Comparison of ENCODE assay signal across 15 mouse cellular contexts in the genomic region with DNA sequence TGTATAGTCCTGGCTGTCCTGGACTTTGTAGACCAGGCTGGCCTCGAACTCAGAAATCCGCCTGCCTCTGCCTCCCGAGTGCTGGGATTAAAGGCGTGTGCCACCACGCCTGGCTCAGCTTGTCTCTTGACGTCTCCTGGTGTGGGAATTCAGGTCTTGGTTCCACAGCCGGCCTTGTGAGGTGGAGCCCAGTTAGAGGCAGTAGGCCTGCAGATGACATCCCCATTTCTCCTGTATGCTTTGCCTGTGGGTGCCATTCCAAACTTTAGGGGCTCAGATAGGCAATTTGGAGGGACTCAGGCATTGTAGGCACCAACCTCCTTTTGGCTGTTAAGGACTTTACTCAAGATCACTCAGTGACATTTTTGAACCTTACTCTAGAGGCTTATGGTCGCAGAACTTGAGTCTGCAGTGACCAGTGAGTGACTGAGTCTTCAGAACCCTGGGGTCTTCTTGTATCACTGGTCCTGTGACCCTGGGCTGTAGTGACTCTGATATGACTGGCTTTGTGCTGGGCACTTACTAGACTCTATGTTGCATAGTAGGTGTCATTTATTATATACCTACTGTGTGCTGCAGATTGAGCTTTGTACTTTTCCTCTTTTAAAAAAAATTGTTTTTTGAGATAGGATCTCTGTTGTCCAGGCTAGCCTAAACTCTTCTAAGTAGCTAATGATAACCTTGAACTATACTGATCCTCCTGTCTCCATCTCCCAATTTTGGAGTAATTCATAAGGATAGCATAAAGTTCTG. TPM values are rescaled to one million over a fixed set of nuclear protein-coding genes. Genes with fewer than 3 reads are reported as not detected.
DNase-seq lines count a peak whose midpoint lies in the region; ATAC-seq lines count a peak whose summit lies in the region.
"Had no signal": no experiment of that assay in that cellular context is flagged by ENCODE, and none has a peak within 500 bp of the region (broad histone marks: within the 10 kb centered on the region; RNA-seq: fewer than 3 reads in every experiment).

No protein-coding gene starts in this region.

- no peak for ATAC-seq in hindbrain, embryonic 15.5 days (ENCODE audit: low FRiP score, low read depth)
- no peak for ATAC-seq in hindbrain, embryonic 11.5 days (ENCODE audit: low FRiP score)
- ATAC-seq in midbrain, embryonic 15.5 days (replicated peaks) = no peak
- no peak for ATAC-seq in midbrain, embryonic 11.5 days (ENCODE audit: low FRiP score)
- ATAC-seq in neural tube, embryonic 14.5 days (ENCODE audit: low read depth) = no peak
- ATAC-seq: inflammation-experienced regulatory T-cells, adult 6 months had no signal

- peak overlapping the region; percentile 77 for H3K4me3 ChIP-seq in hindbrain, embryonic 15.5 days
- no peak overlapping the region for H3K4me3 ChIP-seq in hindbrain, embryonic 11.5 days (ENCODE audit: low read depth, low read length)
- H3K4me3 ChIP-seq in midbrain, embryonic 15.5 days = no peak overlapping the region
- no peak overlapping the region for H3K4me3 ChIP-seq in midbrain, embryonic 11.5 days (ENCODE audit: low read depth, low read length)
- H3K4me3 ChIP-seq in neural tube, embryonic 14.5 days (ENCODE audit: low read depth, low read length) = 0 out of 2 replicates have a peak overlapping the region, but pooled peaks have one; percentile 41

- peak; percentile 53 for DNase-seq in cerebellum, adult 9-10 months
- DNase-seq in cerebellum, adult 8-10 months = no peak
- DNase-seq in hindbrain, embryonic 11.5 days (ENCODE audit: low spot score) = no peak
- no peak for DNase-seq in midbrain, embryonic 11.5 days (ENCODE audit: low spot score, missing footprints)
- DNase-seq in Muller cell, postnatal 12 days (ENCODE audit: inconsistent ontology term) = no peak
- DNase-seq: adrenal gland, postnatal 25 days; cerebellum, postnatal 25 days; layer of hippocampus, postnatal 36 days; lung, embryonic 14.5 days; thymus, postnatal 36 days had no signal

- H3K27me3 ChIP-seq in hindbrain, embryonic 15.5 days = no peaks in the 10 kb centered on the region
- H3K27me3 ChIP-seq in hindbrain, embryonic 11.5 days (ENCODE audit: control insufficient read depth, insufficient read depth, low read length) = no peaks in the 10 kb centered on the region
- H3K27me3 ChIP-seq in midbrain, embryonic 15.5 days (replicated peaks) = no peaks in the 10 kb centered on the region
- no peaks in the 10 kb centered on the region for H3K27me3 ChIP-seq in midbrain, embryonic 11.5 days (ENCODE audit: control insufficient read depth, insufficient read depth, low read length)
- no peaks in the 10 kb centered on the region for H3K27me3 ChIP-seq in neural tube, embryonic 14.5 days (ENCODE audit: control insufficient read depth, insufficient read depth, low read length)
- H3K27me3 ChIP-seq: Patski had no signal

- no peak overlapping the region for H3K27ac ChIP-seq in hindbrain, embryonic 15.5 days (replicated peaks)
- no peak overlapping the region for H3K27ac ChIP-seq in hindbrain, embryonic 11.5 days (ENCODE audit: low read depth, low read length)
- no peak overlapping the region for H3K27ac ChIP-seq in midbrain, embryonic 15.5 days
- H3K27ac ChIP-seq in midbrain, embryonic 11.5 days (ENCODE audit: low read depth, low read length) = no peak overlapping the region
- no peak overlapping the region for H3K27ac ChIP-seq in neural tube, embryonic 14.5 days (ENCODE audit: low read depth, low read length)

- no peak overlapping the region; the same call in 1 of the 2 replicates for H3K9ac ChIP-seq in hindbrain, embryonic 15.5 days
- no peak overlapping the region for H3K9ac ChIP-seq in hindbrain, embryonic 11.5 days (ENCODE audit: low read depth, low read length)
- H3K9ac ChIP-seq in midbrain, embryonic 15.5 days = no peak overlapping the region; the same call in 1 of the 2 replicates
- H3K9ac ChIP-seq in midbrain, embryonic 11.5 days (ENCODE audit: low read length) = no peak overlapping the region
- H3K9ac ChIP-seq in neural tube, embryonic 14.5 days (replicated peaks; ENCODE audit: low read depth, low read length) = no peak overlapping the region
- H3K9ac ChIP-seq: lung, embryonic 14.5 days had no signal

- H3K36me3 ChIP-seq in hindbrain, embryonic 15.5 days = 0 out of 2 replicates have a peak, but pooled peaks cover 3% of the 10 kb centered on the region
- no peaks in the 10 kb centered on the region for H3K36me3 ChIP-seq in hindbrain, embryonic 11.5 days (ENCODE audit: control insufficient read depth, insufficient read depth, low read length)
- H3K36me3 ChIP-seq in midbrain, embryonic 15.5 days (replicated peaks) = no peaks in the 10 kb centered on the region
- H3K36me3 ChIP-seq in midbrain, embryonic 11.5 days (ENCODE audit: control insufficient read depth, insufficient read depth, low read length) = no peaks in the 10 kb centered on the region
- H3K36me3 ChIP-seq in neural tube, embryonic 14.5 days (ENCODE audit: control insufficient read depth, insufficient read depth, low read length) = no peaks in the 10 kb centered on the region

- H3K4me1 ChIP-seq in hindbrain, embryonic 15.5 days (replicated peaks) = peaks cover 26% of the 10 kb centered on the region
- H3K4me1 ChIP-seq in hindbrain, embryonic 11.5 days (replicated peaks; ENCODE audit: control insufficient read depth, insufficient read depth, low read length) = 0 out of 2 replicates have a peak, but pooled peaks cover 2% of the 10 kb centered on the region
- H3K4me1 ChIP-seq in midbrain, embryonic 15.5 days = peaks cover 27% of the 10 kb centered on the region
- peaks cover 11% of the 10 kb centered on the region for H3K4me1 ChIP-seq in midbrain, embryonic 11.5 days (ENCODE audit: control insufficient read depth, insufficient read depth, low read length)
- H3K4me1 ChIP-seq in neural tube, embryonic 14.5 days (ENCODE audit: control insufficient read depth, insufficient read depth, low read length) = no peaks in the 10 kb centered on the region

- H3K9me3 ChIP-seq in hindbrain, embryonic 15.5 days = no peaks in the 10 kb centered on the region
- H3K9me3 ChIP-seq in hindbrain, embryonic 11.5 days (ENCODE audit: control insufficient read depth, low read length) = no peaks in the 10 kb centered on the region
- H3K9me3 ChIP-seq in midbrain, embryonic 15.5 days = no peaks in the 10 kb centered on the region
- no peaks in the 10 kb centered on the region for H3K9me3 ChIP-seq in midbrain, embryonic 11.5 days (ENCODE audit: control insufficient read depth, low read length)
- H3K9me3 ChIP-seq in neural tube, embryonic 14.5 days (ENCODE audit: control insufficient read depth, low read length) = no peaks in the 10 kb centered on the region

- WGBS in hindbrain, embryonic 15.5 days = 94% methylated on average over 8 of the region's 8 CpGs
- WGBS in hindbrain, embryonic 11.5 days = 90% methylated on average over 8 of the region's 8 CpGs
- WGBS in midbrain, embryonic 15.5 days = 92% methylated on average over 8 of the region's 8 CpGs
- WGBS in midbrain, embryonic 11.5 days = 86% methylated on average over 8 of the region's 8 CpGs
- 94% methylated on average over 8 of the region's 8 CpGs for WGBS in neural tube, embryonic 14.5 days

- peak overlapping the region; percentile 86 for H3K4me2 ChIP-seq in hindbrain, embryonic 15.5 days
- no peak overlapping the region for H3K4me2 ChIP-seq in hindbrain, embryonic 11.5 days (replicated peaks; ENCODE audit: low read depth, low read length)
- peak overlapping the region; percentile 81 for H3K4me2 ChIP-seq in midbrain, embryonic 15.5 days
- H3K4me2 ChIP-seq in midbrain, embryonic 11.5 days = no peak overlapping the region
- no peak overlapping the region; the same call in 1 of the 2 replicates for H3K4me2 ChIP-seq in neural tube, embryonic 14.5 days (ENCODE audit: low read depth, low read length)

RNA-seq across cellular contexts. Expression of gene Gm2a, which starts 1.3 kb away (rescaled TPM):
- 31.4 and 32.1 TPM in 2 replicates for polyA plus RNA-seq in hindbrain, embryonic 15.5 days (2015; fragmentation: Nextera tagmentation; extraction: Ambion mirVana)
- polyA plus RNA-seq in hindbrain, embryonic 11.5 days (2014; fragmentation: Nextera tagmentation; extraction: Ambion mirVana) = 14.1 and 15.6 TPM in 2 replicates
- polyA plus RNA-seq in midbrain, embryonic 15.5 days (2015; fragmentation: Nextera tagmentation; extraction: Ambion mirVana) = 23.2 and 23.3 TPM in 2 replicates
- 14.0 and 15.0 TPM in 2 replicates for polyA plus RNA-seq in midbrain, embryonic 11.5 days (2014; fragmentation: Nextera tagmentation; extraction: Ambion mirVana)
- 30.0 and 32.5 TPM in 2 replicates for polyA plus RNA-seq in neural tube, embryonic 14.5 days (2014; fragmentation: Nextera tagmentation; extraction: Ambion mirVana)

RNA-seq across cellular contexts. Expression of gene Ccdc69, which starts 21.3 kb away (rescaled TPM):
- 0.45 and 0.49 TPM in 2 replicates for polyA plus RNA-seq in hindbrain, embryonic 15.5 days (2015; fragmentation: Nextera tagmentation; extraction: Ambion mirVana)
- polyA plus RNA-seq in hindbrain, embryonic 11.5 days (2014; fragmentation: Nextera tagmentation; extraction: Ambion mirVana) = 0.36 and 1.1 TPM in 2 replicates
- 0.34 and 0.36 TPM in 2 replicates for polyA plus RNA-seq in midbrain, embryonic 15.5 days (2015; fragmentation: Nextera tagmentation; extraction: Ambion mirVana)
- 0.37 and 0.41 TPM in 2 replicates for polyA plus RNA-seq in midbrain, embryonic 11.5 days (2014; fragmentation: Nextera tagmentation; extraction: Ambion mirVana)
- 0.37 TPM in 1 of 2 replicates, not detected in the other for polyA plus RNA-seq in neural tube, embryonic 14.5 days (2014; fragmentation: Nextera tagmentation; extraction: Ambion mirVana)
- polyA plus RNA-seq: Patski had no signal

RNA-seq across cellular contexts. Expression of gene Slc36a3, which starts 52.3 kb away (rescaled TPM):
- polyA plus RNA-seq in hindbrain, embryonic 15.5 days (2015; fragmentation: Nextera tagmentation; extraction: Ambion mirVana) = not detected in 2 replicates
- polyA plus RNA-seq in hindbrain, embryonic 11.5 days (2014; fragmentation: Nextera tagmentation; extraction: Ambion mirVana) = not detected in 2 replicates
- polyA plus RNA-seq in midbrain, embryonic 15.5 days (2015; fragmentation: Nextera tagmentation; extraction: Ambion mirVana) = not detected in 2 replicates
- polyA plus RNA-seq in midbrain, embryonic 11.5 days (2014; fragmentation: Nextera tagmentation; extraction: Ambion mirVana) = not detected in 2 replicates
- not detected in 2 replicates for polyA plus RNA-seq in neural tube, embryonic 14.5 days (2014; fragmentation: Nextera tagmentation; extraction: Ambion mirVana)
- polyA plus RNA-seq: lung, embryonic 14.5 days; Patski had no signal

Comparison
In these comparisons a context has a peak if more than half of its experiments do, and no peak if none do; other contexts are left out.
1. H3K4me2 ChIP-seq: peak in hindbrain, embryonic 15.5 days (single experiment) and midbrain, embryonic 15.5 days (single experiment); none in hindbrain, embryonic 11.5 days (single experiment), midbrain, embryonic 11.5 days (single experiment) and neural tube, embryonic 14.5 days (single experiment).
2. H3K4me3 ChIP-seq: peak in hindbrain, embryonic 15.5 days (single experiment) and neural tube, embryonic 14.5 days (single experiment); none in hindbrain, embryonic 11.5 days (single experiment), midbrain, embryonic 15.5 days (single experiment) and midbrain, embryonic 11.5 days (single experiment).